Mouse (Mus musculus) yolk sac, embryonic 10.5 days (tissue): ENCODE data around the gene Prkch.

Experiments
- DNase-seq: peaks from one replicate; pipeline ENCODE4 v3.0.0-alpha.2; 2017; ENCODE audit warnings: low spot score

Gene Prkch

DNA sequence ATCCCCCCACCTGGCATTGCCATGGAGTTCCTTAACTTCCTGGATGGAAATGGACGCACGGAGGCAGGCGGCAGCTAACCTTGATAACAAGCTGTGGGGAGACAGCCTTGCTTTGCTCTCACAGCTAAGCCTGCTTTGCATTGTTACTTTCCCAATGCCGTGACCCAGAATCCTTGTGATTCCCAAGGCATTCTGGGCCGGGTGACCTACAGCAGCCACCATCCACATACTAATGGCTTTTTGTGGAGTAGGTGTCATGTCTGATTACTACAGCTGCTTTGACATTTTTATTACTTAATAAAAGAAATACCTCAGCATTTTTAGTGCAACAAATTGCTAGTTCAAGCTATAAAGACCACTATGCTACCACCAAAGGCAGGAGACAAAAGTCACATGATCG is 177.4 kb downstream of the Prkch start:
- no peak for DNase-seq

DNA sequence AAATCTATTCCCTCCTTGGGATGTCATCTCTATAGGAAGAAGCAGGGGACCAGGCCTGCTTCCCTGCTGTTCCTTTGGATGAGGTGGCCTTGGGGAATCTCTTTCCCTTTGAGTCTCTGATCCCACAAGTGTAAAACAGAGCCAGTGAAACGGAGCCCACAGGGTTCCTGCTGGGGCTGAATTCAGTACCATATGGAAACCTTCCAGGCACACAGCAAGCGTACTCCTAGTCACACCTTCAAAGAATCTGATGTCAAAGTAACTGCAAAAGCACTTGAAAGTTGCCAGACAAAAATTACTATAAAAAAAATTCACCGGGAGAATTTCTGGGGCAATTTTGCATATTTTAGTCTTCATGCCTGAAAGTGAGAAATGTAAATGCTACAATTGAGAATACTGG is 178.2 kb downstream of the Prkch start:
- DNase-seq: no peak

DNA sequence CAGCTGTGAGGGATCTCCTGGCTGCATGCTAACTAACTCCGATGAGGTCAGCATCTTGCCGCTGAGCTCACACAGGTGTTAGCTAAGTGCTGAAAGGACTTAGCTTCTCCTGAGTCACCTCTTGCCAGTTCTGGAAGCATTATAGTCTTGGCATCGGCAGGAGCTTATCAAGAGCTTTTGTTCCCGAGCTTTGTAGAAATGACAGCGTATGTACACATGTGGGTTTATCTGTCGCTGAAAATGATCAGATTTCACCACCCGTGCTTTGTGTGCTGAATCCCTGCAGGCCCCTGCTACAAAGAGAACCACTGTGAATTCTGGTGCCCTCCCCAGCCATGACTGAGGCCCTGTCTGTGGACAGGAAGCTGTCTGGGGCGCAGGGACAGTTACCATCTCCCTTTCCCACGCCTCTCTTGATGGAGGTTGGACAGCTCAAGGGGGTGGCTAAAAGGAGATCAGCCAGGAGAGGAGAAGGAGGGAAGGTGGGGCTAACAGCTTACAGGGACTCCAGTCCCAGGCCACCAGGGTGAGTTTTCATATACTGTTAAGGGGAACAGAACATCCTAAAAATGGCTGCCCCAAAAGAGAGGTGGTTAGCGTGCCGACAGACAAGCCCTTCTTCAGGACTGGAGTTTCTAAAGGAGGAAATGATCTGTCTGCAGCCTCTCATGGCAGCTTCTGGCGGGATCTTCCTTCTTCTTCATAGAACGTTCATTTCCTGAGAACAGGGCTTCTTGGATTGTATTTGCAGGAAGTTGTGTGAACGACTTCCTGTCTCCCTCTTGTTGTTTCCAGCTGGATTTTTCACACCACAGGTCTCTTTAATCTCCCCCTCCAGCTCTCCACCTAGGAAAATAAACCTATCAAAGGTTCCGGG is 180.3 kb downstream of the Prkch start:
- DNase-seq: no peak

DNA sequence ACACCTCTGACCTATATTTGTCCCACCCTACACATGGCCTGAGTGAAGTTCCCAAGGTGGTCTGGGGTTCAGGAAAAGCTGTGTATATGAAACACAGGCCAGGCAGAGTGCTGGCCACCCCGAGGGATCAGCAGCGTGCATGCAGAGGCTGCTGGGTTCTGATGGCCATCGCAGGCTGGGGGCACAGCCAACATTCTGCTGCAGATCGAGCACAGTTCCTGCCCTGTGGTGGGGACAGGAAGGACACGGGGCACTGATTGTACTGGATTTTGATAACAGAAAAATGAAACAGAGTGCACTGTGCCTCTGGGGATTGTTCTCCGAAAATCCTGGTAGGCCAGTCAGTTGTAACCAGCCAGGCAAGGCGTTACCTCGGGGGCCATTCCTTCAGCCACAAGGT is 181.6 kb downstream of the Prkch start:
- DNase-seq: no peak

DNA sequence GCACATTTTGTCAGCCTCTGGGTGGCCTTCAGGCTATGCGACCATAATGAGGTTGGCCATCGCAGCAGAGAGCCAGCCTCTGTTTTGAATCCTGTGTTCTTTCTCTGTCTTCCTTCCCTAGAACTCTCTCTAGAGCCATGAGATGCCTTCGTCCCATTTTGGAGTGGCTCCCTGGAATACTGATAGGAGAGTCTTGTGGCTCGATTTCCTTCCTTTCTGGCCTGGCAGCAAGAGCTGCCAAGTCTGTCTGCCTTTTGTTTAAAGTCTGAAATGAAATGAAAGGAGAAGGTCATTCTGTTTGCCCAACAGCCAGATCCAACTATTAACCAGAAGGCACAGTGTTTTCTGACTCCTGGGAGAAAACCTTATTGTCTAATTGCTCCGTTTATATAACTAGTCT is 184.2 kb downstream of the Prkch start:
- DNase-seq: no peak

DNA sequence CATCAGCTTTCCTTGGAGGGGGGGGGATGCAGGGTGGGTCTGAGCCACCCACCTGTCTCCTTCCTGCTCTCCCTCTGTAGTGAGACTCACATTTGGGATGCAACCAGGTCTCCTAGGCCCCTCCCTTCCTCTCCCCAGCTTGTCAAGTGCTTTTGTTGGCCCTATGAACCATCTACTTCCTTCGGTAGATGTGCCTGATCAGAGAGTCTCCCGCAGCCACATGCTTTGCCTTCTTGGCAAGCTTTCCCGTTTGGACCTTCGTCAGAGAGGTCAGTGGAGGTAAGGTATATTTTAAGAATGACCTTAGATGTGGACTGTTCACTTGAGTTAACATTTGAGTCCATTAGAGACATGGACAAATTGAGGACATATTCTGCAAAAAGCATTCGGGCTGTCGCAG is 184.9 kb downstream of the Prkch start:
- DNase-seq: no peak

DNA sequence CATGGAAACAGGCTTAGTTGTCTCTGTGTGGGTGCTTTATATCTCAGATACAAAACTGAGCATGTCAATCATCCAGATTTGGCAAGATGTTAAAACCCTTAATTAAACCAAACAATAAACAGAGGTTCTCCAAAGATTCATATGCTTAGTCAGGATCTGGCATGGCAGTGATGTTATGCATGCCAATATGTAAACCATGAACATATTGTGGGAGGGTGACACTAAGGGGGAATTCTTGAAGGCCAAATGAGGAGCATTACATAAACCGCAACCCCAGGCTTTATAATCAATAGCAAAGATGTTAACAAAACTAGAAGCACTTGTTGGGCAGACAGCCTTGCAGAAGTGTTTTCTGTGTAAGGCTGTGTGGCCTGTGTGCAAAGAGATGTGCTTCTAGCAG is 186.2 kb downstream of the Prkch start:
- DNase-seq: no peak

DNA sequence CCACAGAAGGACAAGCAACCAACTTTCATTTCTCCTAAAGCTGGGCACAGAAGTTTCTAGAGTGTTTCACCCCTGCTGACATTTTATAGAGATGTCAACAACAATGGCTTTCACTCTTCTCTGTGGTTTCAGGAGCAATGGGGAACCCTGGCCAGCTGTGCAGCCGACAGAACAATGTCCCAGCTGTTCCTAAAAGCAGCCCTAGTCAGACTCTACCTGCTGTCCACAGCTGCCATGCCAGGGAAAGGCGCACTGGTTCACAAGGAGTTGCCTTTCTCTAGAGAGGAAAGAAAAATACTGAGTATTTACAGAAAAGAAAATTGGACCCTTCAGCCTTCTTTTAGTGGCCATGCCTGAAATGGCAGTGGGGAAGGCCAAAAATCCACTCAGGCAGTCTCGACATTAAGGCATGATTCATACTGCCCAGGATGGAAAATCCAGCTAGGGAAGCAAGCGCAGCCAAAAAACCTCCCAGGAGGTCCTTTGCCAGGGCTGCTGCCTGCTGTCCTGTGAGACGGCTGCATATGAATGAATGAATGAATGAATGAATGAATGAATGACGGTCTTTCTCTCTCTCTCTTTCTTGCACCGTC is 190.3 kb downstream of the Prkch start:
- DNase-seq: no peak

DNA sequence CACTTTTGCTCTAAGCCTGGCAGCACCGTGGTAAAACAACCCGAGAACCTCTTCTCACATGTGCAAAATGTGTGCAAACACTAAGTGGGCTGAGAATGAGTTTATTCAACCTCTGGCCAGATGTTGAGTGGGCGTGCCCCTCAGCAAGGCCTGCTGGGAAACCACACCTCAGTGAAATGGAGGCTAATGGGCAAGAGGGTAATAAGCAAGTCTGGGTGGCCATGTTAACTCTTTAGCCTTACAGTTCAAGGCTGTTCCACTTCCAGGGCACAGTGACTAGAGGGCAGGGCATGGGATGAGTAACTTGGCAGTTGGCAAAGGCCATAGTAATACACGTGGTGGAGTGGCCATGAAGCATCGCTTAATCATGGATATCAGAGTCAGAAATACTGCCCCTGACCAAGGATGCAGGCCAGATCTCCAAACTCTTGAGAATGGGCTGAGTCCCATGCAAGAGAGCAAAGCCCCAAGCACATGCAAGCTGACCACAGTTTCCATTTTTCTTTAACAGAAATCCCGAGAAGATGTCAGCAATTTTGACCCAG is 191.9 kb downstream of the Prkch start:
- DNase-seq: no peak

DNA sequence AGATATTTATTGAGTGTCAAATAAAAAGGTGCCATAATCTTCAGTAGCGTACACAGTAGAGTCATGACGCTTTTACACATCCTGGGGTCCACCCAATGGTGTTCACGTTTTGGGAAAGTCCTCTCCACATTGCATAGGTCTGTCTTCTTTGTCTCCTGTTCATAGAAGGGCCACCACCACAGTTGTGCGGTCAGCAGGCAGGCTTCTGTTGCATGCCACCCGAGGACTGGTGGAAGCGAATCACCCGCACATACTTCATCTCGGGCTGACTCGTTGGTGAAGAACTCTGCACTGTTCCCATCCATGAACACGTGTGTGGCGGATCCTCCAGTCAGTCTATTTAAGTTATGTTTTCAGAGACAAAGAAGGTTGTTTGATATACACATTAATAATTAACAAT is 193.1 kb downstream of the Prkch start:
- no peak for DNase-seq

DNA sequence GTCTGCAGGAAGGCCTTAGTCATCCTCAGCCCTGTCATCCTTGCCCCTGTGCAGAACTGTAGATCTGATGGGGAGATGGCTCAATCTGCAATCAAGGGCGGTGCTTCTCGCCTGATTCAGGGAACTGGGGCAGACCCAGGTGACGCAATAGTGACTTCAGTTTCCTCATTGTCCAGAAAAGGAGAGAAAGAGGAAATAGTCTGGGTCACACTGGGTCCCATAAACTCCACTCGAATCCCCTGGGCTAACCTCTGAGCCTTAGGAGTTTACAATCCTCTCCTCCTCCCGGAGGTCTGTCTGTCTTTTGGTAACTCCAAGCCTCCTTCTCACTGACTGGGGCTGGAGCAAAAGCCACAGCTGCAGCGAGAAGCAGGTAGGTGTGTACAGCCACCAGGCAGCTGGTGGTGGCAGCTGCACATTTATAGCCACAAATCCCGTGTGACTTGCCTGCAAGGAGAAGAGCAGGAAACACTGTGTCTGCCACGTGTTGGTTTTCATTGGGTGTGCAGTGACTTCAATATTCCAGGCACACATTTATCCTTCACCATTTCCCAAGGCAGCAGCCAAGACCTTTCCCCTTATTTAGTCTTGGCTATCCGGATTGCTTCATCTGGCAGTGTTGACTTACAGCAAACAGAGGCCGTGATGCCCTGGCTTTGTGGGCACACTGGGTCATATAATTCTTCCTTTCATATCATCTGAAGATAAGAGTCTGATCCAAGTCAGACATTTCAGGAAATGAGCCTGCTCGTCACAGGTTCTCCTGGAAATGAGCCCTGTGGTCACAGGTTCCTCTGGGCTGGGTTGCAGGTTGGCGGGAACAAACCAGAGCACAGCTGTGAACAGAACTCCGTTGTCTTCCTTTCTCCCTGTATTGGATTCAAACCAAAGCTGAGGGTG is 195.0 kb downstream of the Prkch start:
- no peak for DNase-seq

DNA sequence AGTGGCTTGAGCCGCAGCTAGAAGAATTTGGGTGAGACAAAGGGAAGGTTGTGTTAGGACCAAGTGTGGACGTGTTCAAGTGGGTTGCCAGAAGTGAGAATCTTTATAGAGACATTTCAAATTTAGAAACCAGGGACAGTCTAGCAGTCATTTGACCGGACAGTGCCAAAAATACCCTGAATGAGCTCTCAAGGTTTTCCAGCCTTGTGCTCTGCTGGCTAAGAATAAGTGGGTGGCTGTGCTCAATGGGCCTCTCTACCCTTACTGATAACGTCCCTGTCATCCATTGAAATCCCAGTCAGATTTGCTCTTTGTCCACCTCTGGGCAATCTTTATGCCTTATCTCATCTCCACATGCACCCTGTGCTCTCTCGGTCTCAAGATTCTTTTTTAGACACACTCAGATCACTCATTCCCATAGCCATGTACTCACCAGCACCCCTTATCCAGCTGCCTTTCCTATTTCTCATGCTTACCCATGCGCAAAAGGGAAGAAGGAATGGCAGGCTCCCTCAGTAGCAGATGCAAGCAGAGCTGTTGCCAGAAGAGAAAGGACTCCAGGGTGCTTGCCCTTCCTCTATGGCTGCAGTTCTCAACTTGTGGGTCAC is 196.9 kb downstream of the Prkch start:
- no peak for DNase-seq

DNA sequence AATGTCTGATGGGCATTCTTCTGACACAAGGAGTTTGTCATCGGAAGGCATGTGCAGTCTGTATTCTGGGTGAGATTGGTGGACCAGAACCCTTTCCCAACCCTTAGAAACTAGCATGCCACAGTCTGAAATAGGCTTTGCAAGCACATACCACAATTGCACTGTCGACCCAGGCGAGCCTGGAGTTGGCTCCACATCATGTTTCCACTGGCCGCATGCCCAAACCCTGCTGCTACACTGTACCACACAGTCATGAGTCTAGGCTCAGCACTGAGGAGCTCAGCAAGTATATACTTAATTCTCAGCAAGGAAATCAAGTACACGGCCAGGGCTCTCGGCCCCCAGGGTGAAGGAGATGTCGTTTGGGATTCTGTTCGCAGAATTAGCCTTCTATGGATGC is 202.3 kb downstream of the Prkch start:
- DNase-seq: no peak

DNA sequence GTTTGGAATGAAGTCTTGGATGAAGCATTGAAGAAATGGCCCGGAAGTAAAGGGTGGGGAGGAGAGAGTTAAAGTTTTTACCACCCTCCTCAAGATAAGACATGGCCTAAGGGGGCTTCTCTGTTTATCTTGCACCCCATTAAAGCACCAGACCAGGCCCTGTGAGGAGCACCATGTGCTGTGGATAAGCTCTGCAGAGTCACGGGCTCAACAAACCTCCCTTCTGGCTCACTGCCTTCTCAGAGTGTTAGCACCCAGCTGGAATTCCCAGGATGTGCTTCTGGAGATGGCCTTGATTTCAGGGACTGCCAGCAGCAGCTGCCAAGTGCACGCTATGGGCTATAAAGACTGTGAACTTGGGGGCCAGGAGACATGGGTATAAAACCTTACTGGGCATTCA is 204.3 kb downstream of the Prkch start:
- peak; percentile 36 for DNase-seq

DNA sequence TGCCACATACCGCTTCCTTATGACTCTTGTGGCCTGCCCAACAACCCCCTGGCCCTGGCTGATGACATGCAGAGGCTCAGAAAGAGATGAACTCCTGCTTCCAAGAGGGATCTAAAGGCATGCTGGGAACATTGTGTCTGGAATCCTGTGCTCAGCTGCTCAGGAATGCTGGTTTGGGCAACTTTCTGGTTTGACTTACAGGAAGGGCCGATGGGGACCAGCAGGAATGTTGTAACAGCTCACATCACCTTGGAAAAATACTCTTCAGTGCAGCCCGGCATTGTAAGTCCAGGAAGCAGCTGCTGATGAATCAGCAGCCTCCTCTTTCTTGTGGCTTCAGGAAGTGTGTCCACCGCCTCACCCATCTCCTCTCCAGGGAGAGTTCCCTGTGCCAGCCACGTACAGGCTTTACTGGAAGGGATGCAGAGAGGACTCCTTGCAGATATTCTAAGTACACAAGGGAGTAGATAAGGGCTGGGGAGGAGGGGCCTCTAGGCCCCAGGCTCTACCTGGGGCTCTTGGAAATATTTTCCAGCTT is 206.0 kb downstream of the Prkch start:
- peak; percentile 38 for DNase-seq

DNA sequence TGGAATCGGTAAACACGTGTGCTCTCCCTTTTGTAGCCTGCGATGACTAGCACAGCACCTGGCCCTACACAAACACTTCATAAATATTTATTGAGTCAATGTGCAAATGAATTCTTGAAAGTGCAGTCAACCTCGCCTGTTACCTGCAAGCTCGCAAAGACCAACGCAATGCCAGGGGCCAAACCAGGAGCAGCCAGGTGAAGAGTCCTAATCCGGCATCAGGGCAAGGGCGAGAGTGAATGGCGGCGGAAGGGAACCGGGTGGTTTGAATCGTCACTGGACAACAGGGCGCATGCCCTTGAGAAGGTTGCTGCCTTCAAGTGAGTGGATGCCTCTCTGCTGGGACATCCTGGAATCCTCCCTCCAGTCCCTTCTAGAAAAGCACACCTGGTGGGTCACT is 208.6 kb downstream of the Prkch start:
- no peak for DNase-seq

DNA sequence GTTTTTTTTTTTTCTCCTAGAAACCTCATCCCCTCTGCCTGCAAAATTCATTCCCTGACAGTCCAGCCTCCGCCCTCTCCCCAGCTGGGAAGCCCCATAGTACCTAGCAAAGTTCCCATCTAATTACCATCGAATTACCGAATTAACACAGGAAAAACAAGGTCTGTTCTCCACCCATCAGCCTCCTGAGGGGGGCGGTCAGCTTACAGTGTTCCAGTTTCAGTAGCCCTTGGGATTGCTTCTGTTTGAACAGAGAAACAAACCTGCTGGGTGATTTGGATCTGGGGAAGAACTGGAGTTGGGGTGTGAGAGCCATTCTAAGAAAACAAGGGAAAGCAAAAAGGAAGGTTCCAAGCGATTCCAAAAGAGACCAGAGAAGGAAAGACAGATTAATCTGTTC is 209.1 kb downstream of the Prkch start:
- DNase-seq: no peak

DNA sequence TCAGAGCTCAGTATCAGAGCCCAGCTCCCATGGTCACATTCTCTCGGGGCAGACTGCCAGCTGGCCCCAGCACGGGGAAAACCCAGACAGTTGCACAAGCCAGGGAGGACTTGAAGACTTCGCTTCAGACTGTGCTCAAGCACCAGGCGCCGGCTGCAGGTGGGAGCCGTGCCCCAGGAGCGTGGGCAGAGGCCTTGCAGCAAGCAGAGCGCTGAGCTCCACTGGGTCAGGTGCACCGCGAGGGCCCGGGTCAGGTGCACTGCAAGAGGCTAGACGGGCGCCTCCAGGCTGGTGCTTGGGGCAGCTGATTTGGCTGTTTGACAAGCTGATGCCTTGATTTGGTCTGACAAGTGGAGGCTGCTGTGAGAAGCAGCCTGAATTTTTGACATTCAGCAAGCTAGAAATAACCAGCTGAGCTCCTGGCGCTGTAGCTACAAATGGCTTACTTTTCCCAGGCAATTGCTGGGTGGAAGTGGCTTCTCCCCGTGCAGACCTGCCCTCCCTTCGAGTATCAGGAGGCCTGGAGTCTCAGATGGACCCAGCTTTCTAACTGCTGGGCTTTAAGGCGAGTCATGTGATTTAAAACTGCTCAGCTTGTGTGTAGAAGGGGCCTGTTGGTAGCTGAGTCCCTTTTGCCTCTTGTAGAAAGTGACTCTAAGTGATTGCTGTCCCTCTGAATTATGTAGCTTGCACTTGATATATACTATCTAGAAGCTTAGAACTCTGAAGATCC is 209.7 kb downstream of the Prkch start:
- DNase-seq: peak; percentile 15

DNA sequence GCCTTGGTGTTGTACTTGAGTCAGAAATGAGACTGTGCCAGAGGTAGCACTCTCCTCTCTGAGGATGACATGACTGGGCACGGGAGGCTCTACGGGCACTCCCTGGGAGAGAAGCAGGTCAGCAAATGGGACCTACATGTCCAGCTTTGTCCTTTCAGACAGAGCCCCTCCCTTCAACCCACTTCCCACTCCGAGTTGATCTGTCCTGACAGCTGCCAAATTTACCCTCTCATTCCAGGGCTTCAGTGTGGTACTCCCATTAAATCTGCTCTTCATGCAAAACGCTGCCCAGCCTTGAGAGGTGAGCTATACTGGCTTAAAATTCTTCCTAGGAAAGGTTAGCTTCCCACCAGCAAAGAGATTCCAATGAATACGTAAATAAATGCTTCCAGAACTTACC is 215.1 kb downstream of the Prkch start:
- DNase-seq: no peak

DNA sequence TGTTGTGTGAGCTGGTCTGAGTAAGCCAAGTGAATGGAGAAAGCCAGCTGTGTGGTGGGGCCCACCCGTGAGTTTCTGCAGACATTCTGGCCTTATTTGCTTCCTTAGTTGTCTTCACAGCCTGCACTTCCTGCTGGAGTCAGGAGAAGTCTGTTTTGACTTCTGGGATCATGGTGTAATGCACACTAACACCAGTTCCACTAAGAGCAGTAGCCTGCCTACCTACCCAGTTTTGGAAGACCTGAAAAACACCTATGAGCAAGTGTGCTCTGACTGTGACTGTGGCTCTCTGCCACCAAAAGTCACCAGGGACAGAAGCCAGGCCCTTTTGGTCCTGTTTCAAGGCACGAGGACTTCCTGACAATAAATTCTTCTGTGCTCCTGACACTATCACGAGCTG is 216.3 kb downstream of the Prkch start:
- DNase-seq: no peak

DNA sequence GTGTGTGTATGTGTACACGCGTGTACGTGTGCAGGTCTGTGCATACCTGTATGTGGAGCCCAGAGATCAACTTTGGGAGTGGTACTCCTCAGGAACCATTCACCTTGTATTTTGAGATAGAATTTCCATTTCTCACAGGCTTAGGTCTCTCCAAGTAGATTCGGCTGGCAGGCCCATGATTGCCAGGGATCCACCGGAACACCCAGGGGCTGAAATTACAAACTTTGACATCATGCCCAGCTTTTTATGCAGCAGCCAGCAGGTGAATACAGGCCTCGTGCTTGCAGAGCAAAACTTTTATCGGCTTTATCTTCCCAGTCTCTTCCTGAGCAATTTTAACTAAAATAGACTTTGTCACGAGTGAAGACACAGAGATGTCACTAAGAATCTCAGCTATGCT is 217.2 kb downstream of the Prkch start:
- no peak for DNase-seq
